Mouse (Mus musculus) embryo, embryonic 9.5 days (tissue): ENCODE results near the gene Zbtb4.
A peak's percentile ranks its signal among the peaks of the same experiment; 100 is the strongest.

Source experiments
- DNase-seq: peaks from one replicate; pipeline ENCODE4 v3.0.0-alpha.2; 2017; ENCODE audit errors: extremely low spot score

Zbtb4 gene

DNA sequence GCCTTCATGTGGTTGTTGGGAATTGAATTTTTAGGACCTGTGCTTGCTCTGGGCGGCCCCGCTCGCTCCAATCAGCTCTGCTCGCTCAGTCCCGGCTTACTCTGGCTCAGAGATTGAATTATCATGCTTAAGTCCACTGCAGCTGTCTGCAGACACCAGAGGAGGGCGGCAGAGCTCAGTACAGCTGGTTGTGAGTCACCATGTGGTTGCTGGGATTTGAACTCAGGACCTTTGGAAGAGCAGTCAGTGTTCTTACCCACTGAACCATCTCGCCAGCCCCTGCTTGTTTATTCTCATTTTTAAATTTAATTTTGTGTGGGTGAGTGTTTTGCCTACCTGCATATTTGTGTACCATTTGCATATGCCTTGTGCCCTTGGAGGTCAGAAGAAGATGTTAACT, 2.2 kb upstream of the Zbtb4 start:
- DNase-seq = no peak

DNA sequence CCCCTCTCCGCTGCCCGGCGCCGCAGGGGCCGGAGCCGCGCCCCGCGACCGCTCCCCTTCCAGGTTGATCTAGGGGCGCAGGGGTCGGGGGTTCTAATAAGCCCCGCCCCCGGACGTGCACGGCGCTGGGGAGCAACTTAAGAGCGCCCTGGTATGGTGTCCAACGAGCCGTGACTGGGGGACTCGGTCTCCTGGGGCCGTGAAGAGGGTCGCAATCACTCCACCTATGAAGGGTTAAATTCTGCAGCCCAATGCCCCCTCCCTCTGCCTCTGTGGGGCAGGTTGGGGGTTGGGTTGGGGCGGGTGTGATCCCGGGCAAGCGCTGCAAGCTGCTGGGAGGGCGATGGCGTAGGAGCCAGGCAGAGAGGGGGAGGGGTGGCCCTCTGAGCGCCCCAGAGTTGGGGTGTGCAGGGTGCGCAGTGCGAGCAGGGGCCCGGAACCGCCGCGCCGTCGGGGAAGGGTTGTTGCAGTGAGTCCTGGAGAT, 456 bp downstream of the Zbtb4 start:
- peak; percentile 65 for DNase-seq

DNA sequence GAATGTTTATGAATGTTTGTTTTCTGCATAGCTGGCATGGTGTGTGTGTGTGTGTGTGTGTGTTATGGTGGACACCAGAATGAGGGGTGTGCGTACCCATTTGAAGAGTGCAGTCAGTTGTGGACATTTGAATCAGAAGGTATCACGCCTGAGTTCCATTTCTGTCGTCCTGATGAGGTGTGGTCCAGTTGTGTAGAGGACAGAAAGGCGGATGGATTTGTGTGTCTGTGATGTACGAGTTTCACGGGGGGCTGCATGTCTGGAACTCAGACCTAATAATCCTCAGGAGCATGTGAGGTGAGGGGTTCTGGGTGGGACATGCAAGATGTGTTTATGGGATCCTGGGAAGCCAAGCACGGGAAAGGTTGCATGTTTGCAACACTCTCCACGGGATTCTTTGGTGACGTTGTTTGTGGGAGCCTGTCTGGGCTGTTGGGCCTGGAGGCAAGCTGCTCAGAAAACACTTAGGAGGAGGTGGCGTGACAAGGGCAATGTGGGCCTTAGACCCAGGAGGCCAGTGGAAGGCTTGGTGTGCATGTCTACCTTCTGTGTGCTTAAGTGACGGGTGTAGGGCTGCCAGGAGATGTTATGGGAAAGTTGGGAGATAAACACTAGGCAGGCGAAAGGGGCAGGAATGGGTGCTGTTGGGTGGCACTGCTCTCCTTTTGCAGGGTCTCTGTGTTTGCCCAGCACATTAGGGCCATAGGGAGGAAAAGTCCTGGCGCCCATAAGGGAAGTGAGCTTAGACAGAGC, 1.3 kb downstream of the Zbtb4 start:
- no peak for DNase-seq

DNA sequence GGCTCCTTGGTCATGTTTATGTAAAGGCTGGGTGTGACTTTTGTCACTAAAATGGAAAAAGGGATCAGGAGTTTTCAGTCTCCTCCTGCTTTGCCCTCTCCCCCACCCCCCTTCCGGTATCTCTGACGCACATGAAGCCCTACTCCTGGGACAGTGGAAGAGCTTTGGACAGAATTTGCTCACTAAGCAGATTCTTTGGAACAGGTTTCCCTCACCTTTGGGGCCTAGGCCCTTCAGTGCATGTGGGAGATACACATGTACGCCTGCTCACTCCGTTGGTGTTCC, 1.9 kb downstream of the Zbtb4 start:
- no peak for DNase-seq

DNA sequence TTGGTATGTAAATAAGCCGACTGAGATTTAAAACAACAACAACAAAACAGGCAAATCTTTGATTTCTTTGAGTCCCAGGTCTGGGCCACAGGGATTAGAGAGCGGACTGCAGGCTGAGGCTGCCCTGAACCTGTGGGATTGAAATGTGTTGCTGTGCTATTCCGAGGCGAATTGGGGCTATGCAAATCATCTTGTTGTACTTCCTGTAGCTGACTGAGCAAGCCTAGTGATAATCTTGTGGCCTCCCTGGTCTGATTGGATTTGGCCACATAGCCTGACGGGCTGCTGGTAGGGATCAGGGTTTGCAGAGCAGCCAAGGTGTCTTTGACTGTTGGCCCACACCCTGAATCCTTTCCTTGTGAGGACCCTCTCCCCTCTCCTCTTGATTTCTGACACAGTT, 9.2 kb downstream of the Zbtb4 start:
- DNase-seq = no peak

DNA sequence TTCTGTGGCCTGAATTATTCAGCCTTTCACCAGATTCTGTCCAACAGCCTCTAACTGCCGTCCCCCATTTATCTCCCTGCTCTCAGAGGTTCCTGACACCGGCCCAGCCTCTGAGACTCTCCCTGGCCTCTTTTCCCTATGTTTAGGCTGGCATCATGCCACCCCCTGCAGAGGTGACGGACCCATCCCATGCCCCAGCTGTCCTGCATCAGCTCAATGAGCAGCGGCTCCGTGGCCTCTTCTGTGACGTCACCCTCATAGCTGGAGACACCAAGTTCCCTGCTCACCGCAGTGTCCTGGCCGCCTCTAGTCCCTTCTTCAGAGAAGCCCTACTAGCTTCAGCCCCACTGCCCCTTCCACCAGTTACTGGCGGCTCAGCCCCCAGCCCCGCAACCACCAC, 10.0 kb downstream of the Zbtb4 start:
- no peak for DNase-seq

DNA sequence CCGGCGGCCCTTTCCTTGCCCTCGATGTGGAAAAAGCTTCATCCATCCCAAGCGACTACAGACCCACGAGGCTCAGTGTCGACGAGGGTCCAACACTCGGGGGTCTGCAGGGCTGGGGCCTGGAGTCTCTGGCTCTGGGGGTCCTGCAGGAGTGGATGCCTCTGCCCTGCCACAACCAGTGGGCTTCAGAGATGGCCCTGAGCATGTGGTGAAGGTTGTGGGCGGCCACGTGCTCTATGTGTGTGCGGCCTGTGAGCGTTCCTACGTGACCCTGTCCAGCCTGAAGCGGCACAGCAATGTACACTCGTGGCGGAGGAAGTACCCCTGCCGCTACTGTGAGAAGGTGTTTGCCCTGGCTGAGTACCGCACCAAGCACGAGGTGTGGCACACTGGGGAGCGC, 10.8 kb downstream of the Zbtb4 start:
- no peak for DNase-seq

DNA sequence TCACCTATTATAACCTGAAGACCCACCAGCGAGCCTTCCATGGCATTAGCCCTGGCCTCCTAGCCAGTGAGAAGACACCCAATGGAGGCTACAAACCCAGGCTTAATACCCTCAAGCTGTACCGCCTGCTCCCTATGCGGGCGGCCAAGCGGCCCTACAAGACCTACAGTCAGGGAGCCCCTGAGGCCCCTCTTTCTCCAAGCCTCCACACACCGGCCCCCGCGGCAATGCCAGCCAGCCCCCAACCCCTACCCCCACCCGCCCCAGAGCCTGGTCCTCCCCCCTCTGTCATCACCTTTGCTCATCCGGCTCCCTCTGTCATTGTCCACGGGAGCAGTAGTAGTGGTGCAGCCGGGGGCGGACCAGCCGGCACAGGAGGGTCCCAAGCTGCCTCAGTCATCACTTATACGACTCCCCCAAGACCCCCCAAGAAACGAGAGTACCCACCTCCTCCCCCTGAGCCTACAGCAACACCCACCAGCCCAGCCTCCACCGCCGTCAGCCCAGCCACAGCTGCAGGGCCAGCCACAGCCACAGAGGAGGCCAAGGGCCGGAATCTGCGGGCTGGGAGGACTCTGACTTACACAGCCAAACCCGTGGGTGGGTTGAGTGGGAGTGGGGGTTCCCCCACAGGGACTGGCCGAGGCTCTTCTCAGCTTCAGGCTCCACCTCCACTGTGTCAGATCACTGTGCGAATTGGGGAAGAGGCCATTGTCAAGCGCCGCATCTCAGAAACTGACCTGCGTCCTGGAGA, 12.0 kb downstream of the Zbtb4 start:
- no peak for DNase-seq

DNA sequence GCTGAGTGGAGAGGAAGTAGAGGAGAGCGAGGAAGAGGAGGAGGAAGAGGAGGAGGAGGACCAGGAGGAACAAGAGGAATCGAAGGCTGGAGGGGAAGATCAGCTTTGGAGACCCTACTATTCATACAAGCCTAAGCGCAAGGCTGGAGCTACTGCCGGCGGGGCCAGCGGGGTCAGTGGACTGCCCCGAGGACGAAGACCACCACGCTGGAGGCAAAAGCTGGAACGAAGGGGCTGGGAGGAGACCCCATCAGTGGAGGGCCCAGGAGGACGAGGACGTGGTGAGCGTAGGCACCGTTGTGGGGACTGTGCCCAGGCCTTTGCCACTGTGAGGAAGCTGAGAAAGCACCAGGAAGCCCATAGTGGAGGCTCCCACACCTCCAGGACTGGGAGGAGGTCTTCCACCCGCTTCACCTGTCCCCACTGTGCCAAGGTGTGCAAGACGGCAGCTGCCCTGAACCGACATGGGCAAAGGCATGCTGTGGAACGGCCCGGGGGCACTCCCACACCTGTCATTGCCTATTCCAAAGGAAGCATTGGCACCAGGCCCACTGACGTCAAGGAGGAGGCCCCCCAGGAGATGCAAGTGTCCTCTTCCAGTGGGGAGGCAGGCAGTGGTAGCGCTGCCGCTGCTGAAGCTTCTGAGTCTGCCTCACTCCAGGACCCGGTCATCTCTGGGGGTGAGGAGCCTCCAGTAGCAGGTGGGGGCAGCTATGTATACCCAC, 12.7 kb downstream of the Zbtb4 start:
- DNase-seq = no peak

DNA sequence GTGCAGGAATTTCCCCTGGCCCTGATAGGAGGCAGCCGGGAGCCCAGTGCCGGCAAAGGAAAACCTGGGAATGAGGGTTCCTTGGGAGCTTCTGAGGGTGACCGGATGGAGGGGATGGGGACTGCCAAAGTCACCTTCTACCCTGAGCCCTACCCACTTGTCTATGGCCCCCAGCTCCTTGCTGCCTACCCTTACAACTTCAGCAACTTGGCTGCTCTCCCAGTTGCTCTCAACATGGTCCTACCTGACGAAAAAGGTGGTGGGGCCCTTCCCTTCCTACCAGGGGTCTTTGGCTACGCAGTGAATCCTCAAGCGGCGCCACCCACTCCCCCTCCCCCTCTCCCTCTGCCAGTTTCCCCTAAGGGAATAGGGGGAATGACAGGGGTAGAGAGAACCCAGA, 13.3 kb downstream of the Zbtb4 start:
- no peak for DNase-seq

DNA sequence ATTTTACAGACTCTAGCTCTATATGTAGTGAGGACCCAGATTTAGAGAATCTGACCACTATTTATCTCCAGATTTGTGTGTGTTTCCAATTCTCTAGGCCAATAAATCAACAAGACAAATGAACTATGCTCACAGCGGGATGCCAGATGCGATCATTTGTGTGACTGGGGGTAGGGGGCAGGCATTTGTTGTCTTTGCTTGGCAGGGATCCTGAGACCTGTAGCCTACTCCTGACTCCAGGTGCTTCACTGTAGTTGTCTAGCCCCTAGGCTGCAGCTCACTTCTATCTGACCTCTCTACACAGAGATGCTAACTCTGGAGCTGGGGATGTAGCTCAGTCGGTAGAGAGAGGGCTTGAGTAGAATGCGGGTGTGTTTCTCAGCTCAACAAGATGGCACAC, 16.1 kb downstream of the Zbtb4 start:
- no peak for DNase-seq

DNA sequence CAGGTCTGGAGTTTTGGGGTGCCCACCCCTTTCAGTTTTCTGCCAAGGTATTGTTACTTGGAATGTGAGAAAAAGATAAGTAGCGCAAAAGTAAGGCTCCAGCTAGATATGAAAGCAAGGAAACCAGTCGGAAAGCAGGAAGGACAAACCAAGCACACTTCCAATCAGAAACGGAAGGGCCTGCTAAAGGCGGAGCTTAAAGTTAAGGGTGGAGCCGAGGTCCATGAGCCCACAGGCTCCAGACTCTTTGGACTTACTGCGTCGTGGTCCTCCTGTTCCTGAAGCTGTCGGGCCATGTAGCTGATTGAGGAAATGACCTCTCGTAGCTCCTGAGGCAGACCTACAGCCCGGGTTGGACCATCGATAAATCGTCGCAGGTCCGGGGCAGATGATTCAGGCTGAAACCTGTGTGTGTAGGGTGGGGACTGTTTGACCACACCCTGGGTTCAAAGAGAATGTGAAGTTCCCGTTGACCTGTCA, 19.1 kb downstream of the Zbtb4 start:
- no peak for DNase-seq

DNA sequence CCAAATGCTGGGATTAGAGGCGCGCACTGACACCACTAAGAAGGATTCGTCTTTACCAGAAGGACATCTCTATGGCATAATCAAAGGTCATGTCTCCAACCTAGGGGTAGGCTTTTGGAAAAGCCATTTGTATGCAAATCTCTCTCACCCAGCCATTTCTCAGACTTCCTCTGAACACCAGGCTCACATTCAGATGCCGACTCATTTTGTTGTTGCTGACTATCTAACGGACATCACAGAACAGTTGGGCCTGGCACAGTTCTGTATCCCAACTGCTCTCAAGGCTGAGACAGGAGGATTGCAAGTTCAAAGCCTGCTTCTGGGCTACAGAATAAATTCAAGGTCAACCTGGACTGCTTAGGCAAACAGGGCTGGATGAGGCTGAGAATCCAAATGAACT, 21.6 kb downstream of the Zbtb4 start:
- DNase-seq = no peak

DNA sequence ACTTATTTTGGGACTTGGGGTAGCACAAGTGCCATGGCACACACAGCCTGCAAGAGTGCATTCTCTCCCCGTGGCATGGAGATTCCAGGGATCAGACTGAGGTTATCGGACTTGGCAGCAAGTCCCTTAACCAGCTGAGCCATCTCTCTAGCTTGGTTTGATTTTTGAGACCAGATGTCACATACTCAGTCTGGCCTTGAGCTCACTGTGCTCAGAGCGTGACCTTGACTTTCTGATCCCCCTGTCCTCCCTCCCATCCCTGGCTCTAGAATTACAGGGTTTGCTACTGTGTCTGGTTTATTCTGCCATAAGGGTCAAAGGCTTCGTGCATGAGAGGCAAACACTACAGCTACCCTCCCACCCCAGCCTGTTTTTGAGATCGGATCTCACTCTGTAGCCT, 23.7 kb downstream of the Zbtb4 start:
- no peak for DNase-seq

DNA sequence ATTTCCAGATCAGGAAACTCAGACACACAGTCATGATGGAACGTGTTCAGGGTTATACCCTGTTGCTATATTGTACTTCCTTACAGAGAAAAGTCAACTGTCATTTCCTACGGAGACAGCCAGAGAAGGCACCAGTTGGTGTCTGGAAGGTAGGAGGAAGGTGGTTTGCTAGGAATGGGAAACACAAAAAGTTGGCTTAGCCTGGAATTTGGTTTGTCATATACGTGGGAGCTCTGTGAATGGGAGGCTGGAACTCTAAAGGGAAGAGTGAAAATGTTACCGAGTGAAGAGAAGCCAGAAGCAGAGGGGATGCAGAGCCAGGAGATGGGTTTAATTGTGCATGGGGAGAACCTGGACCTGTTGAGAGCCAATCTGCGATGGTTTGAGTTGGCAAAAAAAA, 25.7 kb downstream of the Zbtb4 start:
- DNase-seq = no peak

DNA sequence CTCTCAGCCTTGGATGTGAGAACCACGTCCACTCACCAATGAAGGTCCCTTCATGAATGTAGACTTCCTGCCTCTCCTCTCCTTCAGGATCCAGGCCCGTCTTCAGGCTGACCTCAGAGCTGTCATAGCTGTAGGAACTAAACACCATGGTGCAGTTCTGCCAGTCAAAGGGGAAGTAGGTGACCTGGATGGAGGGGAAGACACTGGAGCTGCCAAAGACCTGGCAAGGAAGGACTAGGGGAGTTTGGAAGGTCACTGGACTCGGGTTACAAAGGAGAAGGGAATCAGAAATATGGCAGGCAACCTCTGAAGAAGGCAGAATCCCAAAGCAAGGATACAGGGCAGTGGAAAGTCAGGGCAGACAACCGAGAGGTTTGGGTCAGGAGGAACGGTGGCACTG, 27.7 kb downstream of the Zbtb4 start:
- no peak for DNase-seq

DNA sequence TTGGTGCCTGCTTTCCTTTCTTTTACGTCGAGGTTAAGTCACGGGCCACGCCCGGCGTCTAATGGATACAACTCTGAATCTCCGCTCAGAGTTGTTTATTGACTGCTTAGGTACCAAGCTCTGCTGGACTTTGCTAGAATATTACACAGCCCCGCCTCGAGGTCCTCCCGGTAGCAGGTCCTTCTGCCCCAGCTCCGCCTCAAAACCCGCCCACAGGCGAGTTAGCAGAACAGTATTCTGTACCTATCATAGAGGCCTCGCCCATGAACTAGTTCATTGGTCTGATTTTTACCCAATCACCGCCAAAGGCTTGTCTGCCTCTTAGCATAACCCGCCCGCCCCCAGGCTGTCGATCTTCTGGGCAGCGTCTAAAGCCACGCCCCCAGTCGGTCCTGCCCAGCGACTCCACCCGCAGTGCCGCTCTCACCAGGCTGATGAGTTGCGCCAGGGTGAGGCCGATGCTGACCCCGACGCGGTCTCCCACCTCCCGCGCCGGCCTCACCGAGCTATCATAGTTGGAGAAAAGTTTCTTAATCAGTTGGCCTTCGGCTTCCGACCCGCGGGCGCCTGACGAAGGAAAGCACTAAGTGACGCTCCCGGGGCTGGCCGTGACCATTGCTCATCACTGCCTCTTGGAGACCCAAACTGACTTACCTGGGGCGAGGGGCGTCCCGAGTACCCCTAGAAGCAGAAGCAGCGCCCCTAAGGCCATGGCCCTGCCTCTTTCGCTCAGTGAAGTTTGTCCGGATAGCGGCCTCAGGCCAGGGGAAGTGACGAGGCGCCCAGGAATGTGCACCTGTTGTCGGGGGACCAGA, 29.7 kb downstream of the Zbtb4 start, which contains the start of gene Chrnb1:
Gene Chrnb1 (minus strand): TSS at position 776 of the 815 bp plus-strand sequence.
- DNase-seq = peak; percentile 87

DNA sequence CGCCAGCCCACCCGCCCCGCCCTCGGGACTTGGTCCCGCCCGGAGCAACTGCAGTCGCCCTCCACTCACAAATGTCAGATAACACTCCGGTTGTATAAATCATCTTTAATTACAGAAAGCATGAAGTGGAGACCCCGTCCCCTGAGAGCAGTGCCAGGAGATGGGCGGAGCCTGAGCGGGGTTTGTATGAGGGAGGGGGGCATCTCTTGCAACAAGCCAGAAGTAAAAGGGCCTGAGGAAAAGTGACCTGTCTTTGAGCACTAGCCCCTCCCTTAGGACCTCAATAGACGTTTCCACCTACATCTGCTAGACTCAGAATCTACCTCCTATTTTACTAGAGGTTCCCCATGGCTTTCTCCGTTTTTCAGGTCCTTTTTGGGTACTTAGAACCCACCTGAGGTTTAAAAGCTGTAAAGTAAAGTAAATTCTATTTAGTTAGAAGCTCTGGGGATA, 30.3 kb downstream of the Zbtb4 start:
- no peak for DNase-seq

DNA sequence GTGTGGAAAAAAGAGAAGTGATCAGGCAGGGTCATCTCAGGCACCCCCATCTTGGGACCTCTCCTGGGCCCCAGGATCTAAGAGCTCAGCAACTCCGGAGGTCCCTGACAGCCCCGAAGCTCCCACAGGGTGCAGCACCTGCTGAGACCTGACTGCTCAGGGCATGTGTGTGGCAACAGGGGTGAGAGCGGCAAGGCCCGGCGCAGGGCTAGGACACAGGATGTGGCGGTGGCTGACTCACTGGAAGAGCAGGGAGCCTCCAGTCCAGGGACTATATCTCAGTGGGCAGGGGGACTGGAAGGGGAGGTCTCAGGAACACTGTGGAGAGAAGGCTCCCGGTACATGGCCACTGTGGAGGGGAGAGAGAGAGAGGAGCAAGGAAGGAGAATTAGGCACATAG, 32.2 kb downstream of the Zbtb4 start:
- no peak for DNase-seq

DNA sequence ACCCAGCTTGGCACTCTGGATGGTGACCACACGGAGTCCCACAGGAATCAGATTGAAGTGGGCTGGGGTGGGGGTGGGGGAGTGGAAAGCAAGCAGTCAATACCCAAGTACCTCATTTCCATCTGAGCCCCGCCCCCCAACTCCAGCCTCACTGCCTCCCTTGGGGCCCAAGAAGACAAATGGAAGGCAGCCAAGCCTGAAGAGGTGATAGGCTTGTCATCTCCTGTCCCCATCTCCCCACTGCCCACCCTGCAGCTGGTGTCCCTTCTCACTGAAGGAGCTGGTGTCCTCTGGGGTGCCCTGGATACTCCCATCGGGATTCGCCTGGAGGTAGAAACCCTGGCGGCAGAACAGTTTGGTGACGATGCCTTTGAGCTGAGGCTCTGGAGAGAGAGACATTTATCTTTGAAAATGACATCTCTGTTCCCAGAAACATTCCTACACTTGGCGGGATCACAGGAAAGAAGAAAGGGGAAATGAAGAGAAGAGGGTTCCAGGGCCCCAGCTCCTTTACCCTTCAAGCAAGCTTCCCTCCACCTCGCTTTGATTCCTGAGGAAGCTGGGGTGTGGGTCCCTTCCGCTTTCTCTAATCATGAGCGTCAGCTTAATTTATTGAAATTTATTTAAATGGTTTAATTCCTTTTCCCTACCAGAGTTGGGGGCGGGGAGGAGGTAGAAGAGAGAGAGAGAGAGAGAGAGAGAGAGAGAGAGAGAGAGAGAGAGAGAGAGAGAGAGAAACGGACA, 33.9 kb downstream of the Zbtb4 start:
- no peak for DNase-seq

DNA sequence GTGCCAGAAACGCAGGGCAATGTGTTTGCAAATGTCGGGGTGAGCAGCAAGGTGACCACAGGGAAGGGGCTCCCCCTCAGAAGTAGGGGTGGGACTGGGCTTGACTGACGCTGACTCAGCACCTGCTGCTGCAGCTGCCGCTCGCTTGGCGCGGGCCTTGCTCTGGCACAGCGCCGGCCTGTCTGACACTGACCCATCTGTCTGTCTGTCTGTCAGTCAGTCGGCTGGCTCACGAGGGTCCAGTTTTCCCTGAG, 34.4 kb downstream of the Zbtb4 start:
- no peak for DNase-seq
